Mouse (Mus musculus): ENCODE data around the gene Iqgap2. TPM values are rescaled to one million over a fixed set of nuclear protein-coding genes. Genes with fewer than 3 reads are reported as not detected.

The Iqgap2 gene
- polyA plus RNA-seq, 1 experiment from 2014 or later, result 14.0 TPM

- Histone ChIP-seq H3K4me1 (no peaks in the 10 kb centered on the region), H3K4me3 (no peak overlapping the region), H3K9me3 (no peaks in the 10 kb centered on the region), H3K36me3 (replicated peaks) (peaks cover 8% of the 10 kb centered on the region; the same call in 1 of the 2 replicates), H3K27ac (no peak overlapping the region), H3K27me3 (ENCODE audit: poor library complexity, severe bottlenecking) (no peaks in the 10 kb centered on the region)
- DNase-seq (ENCODE audit: extremely low spot score, low spot score), result no peak
- WGBS, result 90% methylated on average over 11 of the region's 11 CpGs
Measured at GRCm38 (mm10) chr13:95747541-95747940, 144.2 kb downstream of the Iqgap2 start.

DNA sequence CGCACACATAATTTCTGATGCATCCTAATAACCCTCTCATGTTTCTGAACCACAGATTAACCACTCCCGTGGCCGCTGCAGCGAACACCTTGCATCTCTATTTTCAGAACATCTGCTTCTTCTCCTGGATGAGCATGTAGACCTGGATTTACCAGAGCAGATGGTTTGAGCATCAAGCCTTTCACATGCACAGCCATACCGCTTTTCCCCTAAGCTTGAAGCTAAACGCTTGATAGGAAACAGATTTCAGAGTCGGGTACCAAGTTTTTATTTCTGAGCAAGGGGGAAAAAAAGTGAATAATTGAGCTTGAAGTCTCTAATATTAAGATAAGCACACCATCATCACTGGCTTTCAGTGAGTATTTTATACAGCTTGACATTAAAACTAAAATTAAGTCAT, 144.6 kb downstream of the Iqgap2 start:
- Histone ChIP-seq H3K36me3 (replicated peaks) (peaks cover 8% of the 10 kb centered on the region; the same call in 1 of the 2 replicates), H3K27ac (no peak overlapping the region), H3K4me1 (no peaks in the 10 kb centered on the region), H3K9me3 (no peaks in the 10 kb centered on the region), H3K27me3 (ENCODE audit: poor library complexity, severe bottlenecking) (no peaks in the 10 kb centered on the region), H3K4me3 (no peak overlapping the region)
- WGBS, result 88% methylated on average over 7 of the region's 7 CpGs
- DNase-seq (ENCODE audit: extremely low spot score, low spot score), result no peak

- Histone ChIP-seq H3K9me3 (no peaks in the 10 kb centered on the region), H3K27ac (no peak overlapping the region), H3K36me3 (replicated peaks) (peaks cover 8% of the 10 kb centered on the region; the same call in 1 of the 2 replicates), H3K4me3 (no peak overlapping the region), H3K27me3 (ENCODE audit: poor library complexity, severe bottlenecking) (no peaks in the 10 kb centered on the region), H3K4me1 (no peaks in the 10 kb centered on the region)
- DNase-seq (ENCODE audit: extremely low spot score, low spot score), result peak; percentile 65
- 13% methylated on average over 6 of the region's 6 CpGs for WGBS
Measured at GRCm38 (mm10) chr13:95746509-95746908, 145.2 kb downstream of the Iqgap2 start.

DNA sequence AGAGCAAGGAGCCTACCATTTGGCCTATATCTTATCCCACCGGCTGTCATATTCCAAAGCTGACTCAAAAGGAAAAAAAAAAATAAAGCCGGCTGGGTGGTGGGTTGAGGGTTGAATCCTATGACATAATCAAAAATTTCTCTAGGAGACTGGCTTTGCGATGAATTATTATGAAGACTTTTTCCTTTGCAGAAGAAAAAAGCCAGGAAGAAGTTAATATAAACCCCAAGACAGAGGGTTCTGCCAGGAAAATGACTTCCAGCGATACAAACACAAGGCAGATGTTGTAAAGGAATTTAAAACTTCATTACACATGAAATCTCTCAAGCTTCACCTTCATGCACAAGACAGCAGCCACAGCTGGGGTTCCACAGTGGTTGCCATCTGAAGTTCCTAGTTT, 146.3 kb downstream of the Iqgap2 start:
- no peak overlapping the region for H3K27ac ChIP-seq
- WGBS, result 94% methylated on average over 4 of the region's 4 CpGs
- no peak for DNase-seq (ENCODE audit: extremely low spot score, low spot score)
- H3K4me3 ChIP-seq, result no peak overlapping the region
- peaks cover 8% of the 10 kb centered on the region; the same call in 1 of the 2 replicates for H3K36me3 ChIP-seq (replicated peaks)
- H3K27me3 ChIP-seq (ENCODE audit: poor library complexity, severe bottlenecking), result no peaks in the 10 kb centered on the region
- no peaks in the 10 kb centered on the region for H3K4me1 ChIP-seq
- no peaks in the 10 kb centered on the region for H3K9me3 ChIP-seq

- no peaks in the 10 kb centered on the region for H3K27me3 ChIP-seq (ENCODE audit: poor library complexity, severe bottlenecking)
- H3K4me3 ChIP-seq, result no peak overlapping the region
- 89% methylated on average over 9 of the region's 9 CpGs for WGBS
- H3K27ac ChIP-seq, result no peak overlapping the region
- H3K4me1 ChIP-seq, result no peaks in the 10 kb centered on the region
- no peaks in the 10 kb centered on the region for H3K9me3 ChIP-seq
- no peak for DNase-seq (ENCODE audit: extremely low spot score, low spot score)
- H3K36me3 ChIP-seq (replicated peaks), result 0 out of 2 replicates have a peak, but pooled peaks cover 8% of the 10 kb centered on the region
Measured at GRCm38 (mm10) chr13:95742881-95743466, 148.7 kb downstream of the Iqgap2 start.

DNA sequence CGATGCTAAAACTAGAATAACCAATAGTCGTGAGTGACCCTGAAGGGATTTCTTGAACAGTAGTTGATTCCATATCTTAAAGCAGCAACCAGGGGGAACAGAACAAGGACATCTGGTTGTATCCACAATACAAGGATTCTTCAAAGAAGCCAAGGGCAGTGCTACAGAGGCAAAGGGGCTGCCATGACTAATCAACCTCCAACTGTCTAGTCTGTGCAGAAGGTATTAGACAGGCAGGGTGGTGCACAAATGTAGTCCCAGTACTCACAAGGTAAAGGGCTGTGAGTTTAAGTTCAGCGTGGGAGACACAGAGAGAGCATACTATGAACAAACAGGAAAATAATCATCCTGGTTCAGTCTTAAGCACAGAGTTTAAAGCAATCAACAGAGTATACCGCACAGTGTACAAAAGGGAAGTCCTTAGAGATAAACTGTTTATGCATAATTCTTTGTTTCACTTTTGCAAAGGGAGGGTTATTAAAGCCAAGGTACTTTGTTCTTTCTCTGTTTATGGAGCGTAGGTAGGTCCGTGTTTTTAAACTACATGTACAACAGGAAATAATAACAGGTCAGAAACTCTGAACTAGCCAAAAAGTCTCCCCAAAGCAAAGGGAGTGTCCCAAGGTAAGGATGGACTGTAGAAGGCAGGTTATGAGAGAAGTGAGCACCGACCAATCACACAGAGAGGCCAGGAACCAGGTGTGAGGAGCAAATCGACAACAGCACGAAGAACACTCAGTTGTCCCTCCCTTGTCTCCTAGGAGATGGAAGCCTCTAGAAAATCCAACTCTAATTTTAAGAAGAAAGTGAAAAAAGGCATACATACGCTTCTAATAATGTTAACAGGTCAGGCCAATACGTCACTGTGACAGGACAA, 149.7 kb downstream of the Iqgap2 start:
- no peak for DNase-seq (ENCODE audit: extremely low spot score, low spot score)
- Histone ChIP-seq H3K4me3 (no peak overlapping the region), H3K27me3 (ENCODE audit: poor library complexity, severe bottlenecking) (no peaks in the 10 kb centered on the region), H3K4me1 (no peaks in the 10 kb centered on the region), H3K27ac (no peak overlapping the region), H3K9me3 (no peaks in the 10 kb centered on the region), H3K36me3 (replicated peaks) (0 out of 2 replicates have a peak, but pooled peaks cover 11% of the 10 kb centered on the region)
- 95% methylated on average over 11 of the region's 11 CpGs for WGBS

- 82% methylated on average over 5 of the region's 5 CpGs for WGBS
- DNase-seq (ENCODE audit: extremely low spot score, low spot score), result no peak
Measured at GRCm38 (mm10) chr13:95739651-95740050, 152.1 kb downstream of the Iqgap2 start.

DNA sequence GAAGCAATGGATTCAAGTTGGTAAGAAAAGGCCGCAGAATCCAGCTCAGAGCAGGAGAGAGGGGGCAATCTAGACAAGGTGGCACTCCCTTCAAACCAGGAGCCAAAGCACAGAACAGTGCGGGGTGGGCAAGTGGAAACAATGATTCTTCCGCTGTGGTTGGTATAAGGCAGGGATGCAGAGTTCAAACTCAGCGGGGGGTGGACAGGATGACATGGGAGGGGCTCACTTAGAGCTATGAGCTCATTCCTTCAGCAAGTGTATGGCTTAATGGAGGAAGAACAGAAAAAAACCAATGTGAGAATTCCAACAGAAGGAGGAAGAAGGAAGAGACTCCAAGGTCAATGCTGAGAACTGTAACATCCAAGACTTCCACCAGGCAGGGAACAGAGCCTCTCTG, 161.2 kb downstream of the Iqgap2 start:
- H3K27me3 ChIP-seq (ENCODE audit: poor library complexity, severe bottlenecking), result no peaks in the 10 kb centered on the region
- peaks cover 35% of the 10 kb centered on the region for H3K36me3 ChIP-seq (replicated peaks)
- no peak overlapping the region for H3K27ac ChIP-seq
- no peak overlapping the region for H3K4me3 ChIP-seq
- WGBS, result 94% methylated on average over 4 of the region's 4 CpGs
- no peaks in the 10 kb centered on the region for H3K4me1 ChIP-seq
- DNase-seq (ENCODE audit: extremely low spot score, low spot score), result no peak
- no peaks in the 10 kb centered on the region for H3K9me3 ChIP-seq

More at GRCm38 (mm10) chr13:95739651-95740050, 152.1 kb downstream of the Iqgap2 start:
- Histone ChIP-seq H3K27ac (no peak overlapping the region), H3K27me3 (ENCODE audit: poor library complexity, severe bottlenecking) (no peaks in the 10 kb centered on the region), H3K4me3 (no peak overlapping the region), H3K4me1 (peaks cover 9% of the 10 kb centered on the region), H3K9me3 (no peaks in the 10 kb centered on the region), H3K36me3 (replicated peaks) (0 out of 2 replicates have a peak, but pooled peaks cover 5% of the 10 kb centered on the region)

- Histone ChIP-seq H3K27ac (no peak overlapping the region), H3K36me3 (replicated peaks) (peaks cover 24% of the 10 kb centered on the region), H3K4me3 (peak overlapping the region; percentile 23), H3K27me3 (ENCODE audit: poor library complexity, severe bottlenecking) (no peaks in the 10 kb centered on the region), H3K9me3 (no peaks in the 10 kb centered on the region), H3K4me1 (peaks cover 4% of the 10 kb centered on the region; the same call in 1 of the 2 replicates)
- peak; percentile 57 for DNase-seq (ENCODE audit: extremely low spot score, low spot score)
- WGBS, result 60% methylated on average over 14 of the region's 14 CpGs
Measured at GRCm38 (mm10) chr13:95719320-95720232, 172.1 kb downstream of the Iqgap2 start.

DNA sequence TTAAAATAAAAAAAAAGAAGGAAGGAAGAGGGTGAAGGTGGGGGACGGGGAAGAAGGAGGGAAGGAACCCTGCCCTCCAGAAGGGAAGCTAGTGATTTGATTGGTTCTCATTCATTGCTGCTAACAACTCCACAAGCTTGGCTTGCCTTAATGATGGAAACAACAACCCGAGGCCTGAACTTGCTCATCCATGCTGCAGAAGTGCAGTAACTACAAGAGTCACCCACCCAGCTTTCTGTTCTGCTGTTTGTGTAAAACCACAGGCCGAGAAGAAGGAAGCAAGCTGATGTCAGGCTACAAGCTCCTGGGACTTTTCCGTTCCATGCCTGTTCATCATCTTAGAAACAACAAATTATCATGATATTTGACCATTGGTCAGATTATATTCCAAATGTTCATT, 176.4 kb downstream of the Iqgap2 start:
- no peak for DNase-seq (ENCODE audit: extremely low spot score, low spot score)
- Histone ChIP-seq H3K4me1 (peaks cover 4% of the 10 kb centered on the region; the same call in 1 of the 2 replicates), H3K36me3 (replicated peaks) (peaks cover 15% of the 10 kb centered on the region), H3K9me3 (no peaks in the 10 kb centered on the region), H3K27me3 (ENCODE audit: poor library complexity, severe bottlenecking) (no peaks in the 10 kb centered on the region), H3K4me3 (no peak overlapping the region), H3K27ac (no peak overlapping the region)
- 72% methylated on average over 4 of the region's 4 CpGs for WGBS

- Histone ChIP-seq H3K36me3 (replicated peaks) (peaks cover 11% of the 10 kb centered on the region), H3K4me1 (no peaks in the 10 kb centered on the region), H3K27ac (no peak overlapping the region), H3K4me3 (no peak overlapping the region), H3K9me3 (no peaks in the 10 kb centered on the region), H3K27me3 (ENCODE audit: poor library complexity, severe bottlenecking) (no peaks in the 10 kb centered on the region)
- 84% methylated on average over 3 of the region's 3 CpGs for WGBS
- no peak for DNase-seq (ENCODE audit: extremely low spot score, low spot score)
Measured at GRCm38 (mm10) chr13:95714271-95714975, 177.3 kb downstream of the Iqgap2 start.
